Mouse (Mus musculus): Measurements from ENCODE around the gene Slc16a13. TPM values are rescaled to one million over a fixed set of nuclear protein-coding genes. Genes with fewer than 3 reads are reported as not detected.

Gene Slc16a13
- polyA plus RNA-seq, 1 experiment from 2014 or later, result 6.9 TPM

GRCm38 (mm10) chr11:70215301-70215700, 5.6 kb downstream of the Slc16a13 start:
- peaks cover 14% of the 10 kb centered on the region for H3K4me1 ChIP-seq (replicated peaks; ENCODE audit: control insufficient read depth, insufficient read depth, low read length)
- no peak overlapping the region for H3K4me2 ChIP-seq (ENCODE audit: low read depth, low read length)
- H3K9me3 ChIP-seq (ENCODE audit: control insufficient read depth, low read length), result no peaks in the 10 kb centered on the region
- no peaks in the 10 kb centered on the region for H3K36me3 ChIP-seq (ENCODE audit: control insufficient read depth, insufficient read depth, low read length)
- H3K4me3 ChIP-seq (ENCODE audit: low read length), result no peak overlapping the region
- 18% methylated on average over 18 of the region's 22 CpGs for WGBS
- no peak overlapping the region for H3K27ac ChIP-seq (ENCODE audit: low read length)
- ATAC-seq (ENCODE audit: low read depth), result no peak
- H3K9ac ChIP-seq (ENCODE audit: low read length), result no peak overlapping the region
- peaks cover 35% of the 10 kb centered on the region for H3K27me3 ChIP-seq (ENCODE audit: control insufficient read depth, insufficient read depth, low read depth, low read length)

GRCm38 (mm10) chr11:70214856-70215209, 6.0 kb downstream of the Slc16a13 start:
- H3K4me3 ChIP-seq (ENCODE audit: low read length), result peak overlapping the region; percentile 8; the same call in 1 of the 2 replicates
- no peaks in the 10 kb centered on the region for H3K9me3 ChIP-seq (ENCODE audit: control insufficient read depth, low read length)
- peaks cover 14% of the 10 kb centered on the region for H3K4me1 ChIP-seq (replicated peaks; ENCODE audit: control insufficient read depth, insufficient read depth, low read length)
- peak overlapping the region; percentile 54; the same call in 1 of the 2 replicates for H3K4me2 ChIP-seq (ENCODE audit: low read depth, low read length)
- peaks cover 35% of the 10 kb centered on the region for H3K27me3 ChIP-seq (ENCODE audit: control insufficient read depth, insufficient read depth, low read depth, low read length)
- no peak for ATAC-seq (ENCODE audit: low read depth)
- no peak overlapping the region for H3K27ac ChIP-seq (ENCODE audit: low read length)
- no peak overlapping the region for H3K9ac ChIP-seq (ENCODE audit: low read length)
- WGBS, result 9% methylated on average over 18 of the region's 18 CpGs
- no peaks in the 10 kb centered on the region for H3K36me3 ChIP-seq (ENCODE audit: control insufficient read depth, insufficient read depth, low read length)

- Histone ChIP-seq H3K4me2 (ENCODE audit: low read depth, low read length) (peak overlapping the region; percentile 54), H3K36me3 (ENCODE audit: control insufficient read depth, insufficient read depth, low read length) (no peaks in the 10 kb centered on the region), H3K4me3 (ENCODE audit: low read length) (peak overlapping the region; percentile 35), H3K27me3 (ENCODE audit: control insufficient read depth, insufficient read depth, low read depth, low read length) (peaks cover 35% of the 10 kb centered on the region), H3K9me3 (ENCODE audit: control insufficient read depth, low read length) (no peaks in the 10 kb centered on the region), H3K4me1 (replicated peaks; ENCODE audit: control insufficient read depth, insufficient read depth, low read length) (peaks cover 14% of the 10 kb centered on the region), H3K9ac (ENCODE audit: low read length) (peak overlapping the region; percentile 46), H3K27ac (ENCODE audit: low read length) (no peak overlapping the region)
- 1% methylated on average over 46 of the region's 46 CpGs for WGBS
- 0 out of 2 replicates have a peak, but pooled peaks have one; percentile 16 for ATAC-seq (ENCODE audit: low read depth)
These were observed 6.5 kb downstream of the Slc16a13 start for GRCm38 (mm10) chr11:70214191-70214855.

GRCm38 (mm10) chr11:70213736-70214135, 7.1 kb downstream of the Slc16a13 start:
- Histone ChIP-seq H3K27me3 (ENCODE audit: control insufficient read depth, insufficient read depth, low read depth, low read length) (peaks cover 35% of the 10 kb centered on the region), H3K27ac (ENCODE audit: low read length) (no peak overlapping the region), H3K4me2 (ENCODE audit: low read depth, low read length) (peak overlapping the region; percentile 54), H3K9ac (ENCODE audit: low read length) (peak overlapping the region; percentile 46), H3K9me3 (ENCODE audit: control insufficient read depth, low read length) (no peaks in the 10 kb centered on the region), H3K36me3 (ENCODE audit: control insufficient read depth, insufficient read depth, low read length) (no peaks in the 10 kb centered on the region), H3K4me1 (replicated peaks; ENCODE audit: control insufficient read depth, insufficient read depth, low read length) (peaks cover 14% of the 10 kb centered on the region), H3K4me3 (ENCODE audit: low read length) (peak overlapping the region; percentile 35)
- 0 out of 2 replicates have a peak, but pooled peaks have one; percentile 15 for ATAC-seq (ENCODE audit: low read depth)
- 8% methylated on average over 23 of the region's 26 CpGs for WGBS

GRCm38 (mm10) chr11:70212896-70213295, 8.0 kb downstream of the Slc16a13 start:
- no peak overlapping the region for H3K4me3 ChIP-seq (ENCODE audit: low read length)
- no peak overlapping the region for H3K27ac ChIP-seq (ENCODE audit: low read length)
- no peaks in the 10 kb centered on the region for H3K36me3 ChIP-seq (ENCODE audit: control insufficient read depth, insufficient read depth, low read length)
- H3K9ac ChIP-seq (ENCODE audit: low read length), result no peak overlapping the region
- peaks cover 14% of the 10 kb centered on the region for H3K4me1 ChIP-seq (replicated peaks; ENCODE audit: control insufficient read depth, insufficient read depth, low read length)
- 8% methylated on average over 9 of the region's 9 CpGs for WGBS
- no peaks in the 10 kb centered on the region for H3K9me3 ChIP-seq (ENCODE audit: control insufficient read depth, low read length)
- H3K4me2 ChIP-seq (ENCODE audit: low read depth, low read length), result no peak overlapping the region
- peaks cover 35% of the 10 kb centered on the region for H3K27me3 ChIP-seq (ENCODE audit: control insufficient read depth, insufficient read depth, low read depth, low read length)
- ATAC-seq (ENCODE audit: low read depth), result 0 out of 2 replicates have a peak, but pooled peaks have one; percentile 46

GRCm38 (mm10) chr11:70212423-70212822, 8.4 kb downstream of the Slc16a13 start, which contains the start of gene Slc16a11:
Slc16a11 (plus strand) TSS chr11:70212752.
- no peak within 1 kb of the TSS for H3K27ac ChIP-seq (ENCODE audit: low read length)
- H3K4me1 ChIP-seq (replicated peaks; ENCODE audit: control insufficient read depth, insufficient read depth, low read length), result peaks cover 14% of the 10 kb centered on the region
- H3K4me3 ChIP-seq (ENCODE audit: low read length), result no peak within 1 kb of the TSS; the same call in 1 of the 2 replicates
- H3K9me3 ChIP-seq (ENCODE audit: control insufficient read depth, low read length), result no peaks in the 10 kb centered on the region
- WGBS, result 50% methylated on average over 6 of the region's 6 CpGs
- no peak within 1 kb of the TSS for H3K9ac ChIP-seq (ENCODE audit: low read length)
- H3K4me2 ChIP-seq (ENCODE audit: low read depth, low read length), result peak within 1 kb of the TSS; percentile 54
- H3K36me3 ChIP-seq (ENCODE audit: control insufficient read depth, insufficient read depth, low read length), result no peaks in the 10 kb centered on the region
- peaks cover 35% of the 10 kb centered on the region for H3K27me3 ChIP-seq (ENCODE audit: control insufficient read depth, insufficient read depth, low read depth, low read length)
- 0 out of 2 replicates have a peak, but pooled peaks have one; percentile 6 for ATAC-seq (ENCODE audit: low read depth)

GRCm38 (mm10) chr11:70211972-70212371, 8.9 kb downstream of the Slc16a13 start:
- Histone ChIP-seq H3K9me3 (ENCODE audit: control insufficient read depth, low read length) (no peaks in the 10 kb centered on the region), H3K4me3 (ENCODE audit: low read length) (no peak overlapping the region), H3K4me1 (replicated peaks; ENCODE audit: control insufficient read depth, insufficient read depth, low read length) (peaks cover 14% of the 10 kb centered on the region), H3K36me3 (ENCODE audit: control insufficient read depth, insufficient read depth, low read length) (no peaks in the 10 kb centered on the region), H3K27me3 (ENCODE audit: control insufficient read depth, insufficient read depth, low read depth, low read length) (peaks cover 35% of the 10 kb centered on the region), H3K9ac (ENCODE audit: low read length) (no peak overlapping the region), H3K27ac (ENCODE audit: low read length) (no peak overlapping the region), H3K4me2 (ENCODE audit: low read depth, low read length) (no peak overlapping the region)
- WGBS, result 66% methylated on average over 6 of the region's 6 CpGs
- no peak for ATAC-seq (ENCODE audit: low read depth)

- Histone ChIP-seq H3K27ac (ENCODE audit: low read length) (no peak overlapping the region), H3K4me3 (ENCODE audit: low read length) (no peak overlapping the region), H3K9me3 (ENCODE audit: control insufficient read depth, low read length) (no peaks in the 10 kb centered on the region), H3K4me1 (replicated peaks; ENCODE audit: control insufficient read depth, insufficient read depth, low read length) (peaks cover 14% of the 10 kb centered on the region), H3K27me3 (ENCODE audit: control insufficient read depth, insufficient read depth, low read depth, low read length) (peaks cover 28% of the 10 kb centered on the region), H3K9ac (ENCODE audit: low read length) (no peak overlapping the region), H3K36me3 (ENCODE audit: control insufficient read depth, insufficient read depth, low read length) (no peaks in the 10 kb centered on the region), H3K4me2 (ENCODE audit: low read depth, low read length) (no peak overlapping the region)
- 70% methylated on average over 2 of the region's 2 CpGs for WGBS
- ATAC-seq (ENCODE audit: low read depth), result no peak
These were observed 10.2 kb downstream of the Slc16a13 start for GRCm38 (mm10) chr11:70210681-70211080.

- Histone ChIP-seq H3K9ac (ENCODE audit: low read length) (no peak overlapping the region), H3K27ac (ENCODE audit: low read length) (no peak overlapping the region), H3K4me3 (ENCODE audit: low read length) (no peak overlapping the region), H3K36me3 (ENCODE audit: control insufficient read depth, insufficient read depth, low read length) (no peaks in the 10 kb centered on the region), H3K4me1 (replicated peaks; ENCODE audit: control insufficient read depth, insufficient read depth, low read length) (peaks cover 7% of the 10 kb centered on the region), H3K9me3 (ENCODE audit: control insufficient read depth, low read length) (no peaks in the 10 kb centered on the region), H3K4me2 (ENCODE audit: low read depth, low read length) (no peak overlapping the region), H3K27me3 (ENCODE audit: control insufficient read depth, insufficient read depth, low read depth, low read length) (peaks cover 11% of the 10 kb centered on the region)
- no peak for ATAC-seq (ENCODE audit: low read depth)
- 62% methylated on average over 5 of the region's 5 CpGs for WGBS
These were observed 12.0 kb downstream of the Slc16a13 start for GRCm38 (mm10) chr11:70208778-70209388.

All from lung, embryonic 16.5 days (tissue).